Mouse (Mus musculus): ENCODE data around the gene Enthd1.

- TF ChIP-seq GATA1 (IDR thresholded peaks at IDR 0.05; ENCODE audit: borderline replicate concordance, low read length) (no peak), FLI1 (IDR thresholded peaks at IDR 0.05; ENCODE audit: low read length) (no peak)
These were observed 90.4 kb downstream of the Enthd1 start for GRCm38 (mm10) chr15:80474429-80475002.
